Mouse (Mus musculus) cerebellum, postnatal 10 days (tissue): ENCODE data around the gene Rgs14.

Source experiments
- DNase-seq, 2 experiments: peaks; one replicate each; pipeline ENCODE4 v3.0.0; 2021; ENCODE audit warnings: mixed read lengths in 2 of 2

Gene Rgs14

DNA sequence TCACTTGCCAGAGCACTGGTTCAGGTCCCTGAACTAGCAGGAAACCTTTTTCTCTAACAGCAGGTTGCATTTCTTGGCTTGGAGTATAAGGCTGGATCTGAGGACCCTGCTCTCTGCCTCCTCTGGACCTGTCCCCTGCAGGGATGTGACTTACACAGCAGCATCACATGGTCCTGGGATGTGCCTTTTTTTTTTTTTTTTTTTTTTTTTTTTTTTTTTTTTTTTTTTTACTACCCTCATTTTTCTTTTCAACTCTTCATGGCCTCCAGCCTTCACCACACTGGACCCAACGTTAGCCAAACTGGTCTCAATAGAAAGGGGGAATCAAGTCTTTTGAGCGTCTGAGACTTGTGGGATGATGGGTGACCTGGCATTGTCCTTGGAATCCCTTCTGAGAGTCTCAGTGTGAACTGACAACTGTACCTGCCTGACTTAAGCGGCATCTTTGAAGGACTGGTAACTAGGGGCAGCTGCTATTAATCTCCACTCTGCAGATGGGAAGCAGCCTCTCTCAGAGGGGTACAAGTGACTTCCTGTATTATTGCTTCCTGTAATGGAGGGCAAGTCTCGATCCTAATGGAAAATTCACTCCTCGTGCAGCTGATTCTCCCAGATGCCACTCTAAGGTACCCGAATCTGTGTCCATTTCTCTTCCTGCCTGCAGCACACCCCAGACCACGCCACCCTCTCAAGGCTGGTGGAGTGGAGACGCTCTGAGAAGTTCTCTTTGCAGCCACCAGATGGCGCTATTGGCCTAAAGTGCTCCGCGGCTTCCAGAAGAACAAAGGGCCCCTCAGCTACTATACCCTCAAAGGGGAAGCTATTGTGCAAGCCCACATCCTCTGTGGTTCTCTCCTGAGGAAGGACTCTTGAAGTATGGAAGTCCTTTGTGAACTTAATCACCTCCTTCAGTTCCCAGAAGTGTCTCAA, 35.6 kb downstream of the Rgs14 start:
- DNase-seq, result peak; percentile 92

- DNase-seq, result no peak
Measured at GRCm38 (mm10) chr13:55405783-55406390, 36.4 kb downstream of the Rgs14 start.

DNA sequence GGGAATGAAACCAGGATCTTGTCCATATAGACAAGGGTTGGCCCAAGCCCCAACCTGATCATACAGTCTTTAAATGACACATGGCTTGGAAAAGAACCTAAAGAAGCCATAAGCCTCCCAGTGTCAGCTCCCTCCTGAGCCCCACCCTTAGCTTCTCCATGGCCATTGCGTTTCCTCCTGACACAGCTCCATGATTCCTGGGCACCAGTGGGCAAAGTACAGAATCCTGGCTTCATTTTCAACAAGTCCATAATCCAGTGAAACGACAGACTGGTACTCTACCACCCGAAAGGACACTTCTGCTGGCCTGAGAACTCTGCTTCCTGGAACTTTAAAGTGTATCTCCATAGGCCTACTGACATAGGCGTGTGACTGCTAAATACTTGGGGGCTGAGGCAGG, 37.8 kb downstream of the Rgs14 start:
- DNase-seq, result no peak

DNA sequence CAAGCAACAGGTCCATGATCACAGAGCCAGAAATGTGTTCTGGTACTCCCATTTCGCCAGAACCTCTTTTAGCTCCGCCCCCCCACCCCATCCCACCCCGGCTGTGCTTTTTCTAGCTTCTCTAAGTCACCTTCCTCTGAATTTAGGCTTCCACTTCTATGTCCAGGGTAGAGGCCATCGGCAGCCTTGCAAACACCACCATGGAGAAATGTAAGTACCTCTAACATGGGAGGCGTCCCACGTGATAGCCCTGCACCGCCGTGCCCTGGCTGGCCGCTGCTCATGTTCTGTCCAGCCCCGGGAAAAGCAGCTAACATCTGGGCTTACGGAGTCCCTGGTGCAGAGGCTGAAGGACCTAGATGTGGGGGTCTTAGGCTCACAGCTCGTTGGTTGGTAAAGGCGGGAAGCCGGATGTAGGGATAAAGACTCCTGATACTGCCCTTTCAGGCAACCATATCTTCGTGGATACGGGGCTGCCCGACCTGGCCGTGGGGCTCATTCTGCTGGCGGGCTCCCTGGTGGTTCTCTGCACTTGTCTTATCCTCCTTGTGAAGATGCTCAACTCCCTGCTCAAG, 39.1 kb downstream of the Rgs14 start:
- DNase-seq, result no peak

- DNase-seq, result no peak
Measured at GRCm38 (mm10) chr13:55411826-55412225, 42.3 kb downstream of the Rgs14 start.

DNA sequence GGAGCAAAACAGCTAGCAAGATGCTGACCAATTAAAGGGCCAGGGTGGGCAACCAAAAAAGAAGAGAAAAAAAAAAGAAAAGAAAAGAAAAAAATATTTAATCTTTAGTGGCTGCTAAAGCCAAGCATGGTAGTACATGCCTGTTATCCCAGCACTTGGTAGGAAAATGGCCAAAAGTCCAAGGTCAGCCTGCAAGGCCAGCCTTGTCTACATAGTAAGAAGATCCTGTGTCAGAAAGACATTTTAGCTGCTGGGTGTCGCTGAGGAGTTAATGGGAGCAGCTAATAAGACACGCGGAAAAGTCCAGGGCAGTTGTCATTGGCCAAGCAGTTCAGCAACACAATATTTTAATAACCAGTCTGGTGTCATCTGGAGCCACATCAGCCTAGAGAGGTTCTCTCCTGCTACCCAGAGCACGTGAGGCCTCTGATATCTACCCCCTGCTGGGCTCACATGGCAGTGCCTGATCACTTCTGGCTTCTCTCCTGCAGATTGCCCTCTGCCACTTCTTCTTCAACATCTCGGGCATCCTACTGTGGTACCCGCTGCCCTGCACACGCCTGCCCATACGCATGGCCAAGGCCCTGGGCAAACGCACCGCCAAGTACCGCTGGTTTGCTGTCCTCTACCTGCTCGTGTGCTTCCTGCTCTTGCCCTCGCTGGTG, 43.2 kb downstream of the Rgs14 start:
- DNase-seq, result peak; percentile 32 to 33

- no peak for DNase-seq
Measured at GRCm38 (mm10) chr13:55413333-55413732, 43.8 kb downstream of the Rgs14 start.

- DNase-seq, result peak; percentile 68 to 71
Measured at GRCm38 (mm10) chr13:55414743-55415380, 45.3 kb downstream of the Rgs14 start, which contains the start of gene Pfn3. Gene Pfn3 (minus strand): TSS chr13:55415232.

DNA sequence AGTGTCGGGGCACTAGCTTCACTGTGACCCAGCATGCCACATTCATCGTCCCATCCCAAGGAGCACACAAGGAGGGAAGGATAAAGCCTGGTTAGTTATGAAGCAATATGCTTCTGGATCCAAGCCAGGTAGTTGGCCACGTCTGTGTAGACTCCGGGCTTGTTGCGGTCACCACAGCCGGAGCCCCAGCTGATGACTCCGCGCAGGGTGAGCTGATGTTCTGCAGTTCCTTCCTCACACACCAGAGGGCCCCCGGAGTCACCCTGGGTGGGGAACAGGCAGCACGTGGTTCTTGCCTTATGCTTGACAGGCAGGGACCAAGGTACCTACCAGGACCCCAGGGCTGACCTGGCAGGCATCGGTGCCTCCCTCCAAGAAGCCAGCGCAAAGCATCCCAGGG, 48.5 kb downstream of the Rgs14 start:
- peak; percentile 94 to 96 for DNase-seq

DNA sequence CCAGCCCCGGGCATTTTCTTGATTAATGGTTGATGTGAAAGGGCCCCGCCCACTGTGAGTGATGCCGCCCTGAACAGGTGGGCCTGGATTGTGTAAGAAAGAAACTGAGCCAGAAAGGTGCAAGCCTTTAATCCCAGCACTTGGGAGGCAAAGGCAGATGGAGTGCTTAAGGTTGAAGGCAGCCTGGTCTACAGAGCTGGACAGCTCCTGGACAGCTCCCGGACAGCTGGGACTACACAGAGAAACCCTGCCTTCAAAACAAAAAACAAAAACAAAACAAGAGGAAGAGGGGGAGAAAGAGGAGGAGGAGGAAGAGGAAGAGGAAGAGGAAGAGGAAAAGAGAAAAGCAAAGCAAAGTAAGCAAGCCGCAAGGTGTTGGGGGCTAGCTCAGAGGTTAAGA, 49.6 kb downstream of the Rgs14 start:
- no peak for DNase-seq

DNA sequence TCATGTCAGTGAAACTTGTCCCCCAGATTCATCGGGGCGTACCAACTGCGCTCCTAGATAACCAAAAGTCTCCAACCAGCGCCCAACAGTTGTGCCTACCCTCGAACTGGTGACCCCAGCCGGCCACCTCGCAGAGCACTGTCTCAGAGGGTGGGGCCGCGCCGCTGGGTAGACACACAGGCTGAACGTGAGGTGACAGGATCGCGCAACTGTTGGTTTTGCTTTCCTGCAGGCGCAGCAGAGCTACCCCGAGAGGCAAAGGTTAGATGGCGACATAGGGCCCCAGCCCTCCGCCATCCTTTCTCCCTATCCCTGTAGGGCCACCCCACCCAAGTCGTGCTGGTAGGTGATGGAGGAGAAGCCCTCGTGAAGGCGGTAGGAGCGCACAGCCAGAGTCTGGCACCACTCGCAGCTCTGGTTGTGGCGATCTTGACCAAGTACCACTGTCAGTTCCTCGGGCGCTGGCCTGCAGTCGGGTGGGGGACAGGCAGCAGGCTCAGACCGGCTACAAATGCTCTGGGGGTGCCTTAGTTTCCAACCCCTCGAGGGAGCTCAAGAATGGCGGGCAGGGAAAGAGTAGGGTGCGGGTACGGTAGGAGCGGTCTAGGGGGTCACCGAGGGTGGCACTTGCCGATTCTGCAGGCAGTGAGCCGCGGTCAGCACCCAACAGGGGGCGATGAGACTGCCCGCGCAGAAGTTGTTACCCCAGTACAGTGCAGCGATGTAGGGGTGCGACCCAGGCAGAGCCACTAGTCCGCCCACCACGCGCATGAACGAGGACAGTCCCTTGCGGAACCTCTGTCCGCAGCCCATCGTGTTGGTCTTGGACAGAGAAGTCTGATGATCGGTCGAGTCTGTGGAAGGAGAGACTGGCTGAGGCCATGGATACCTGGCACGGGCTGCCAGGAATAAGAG, 50.7 kb downstream of the Rgs14 start:
- no peak for DNase-seq

GRCm38 (mm10) chr13:55420933-55421800, 51.6 kb downstream of the Rgs14 start:
- peak; percentile 84 for DNase-seq

GRCm38 (mm10) chr13:55426613-55427012, 57.1 kb downstream of the Rgs14 start, which contains the start of gene F12:
Gene F12 (minus strand): TSS chr13:55426793.
- no peak for DNase-seq

- no peak for DNase-seq
Measured at GRCm38 (mm10) chr13:55429226-55429888, 59.8 kb downstream of the Rgs14 start.

DNA sequence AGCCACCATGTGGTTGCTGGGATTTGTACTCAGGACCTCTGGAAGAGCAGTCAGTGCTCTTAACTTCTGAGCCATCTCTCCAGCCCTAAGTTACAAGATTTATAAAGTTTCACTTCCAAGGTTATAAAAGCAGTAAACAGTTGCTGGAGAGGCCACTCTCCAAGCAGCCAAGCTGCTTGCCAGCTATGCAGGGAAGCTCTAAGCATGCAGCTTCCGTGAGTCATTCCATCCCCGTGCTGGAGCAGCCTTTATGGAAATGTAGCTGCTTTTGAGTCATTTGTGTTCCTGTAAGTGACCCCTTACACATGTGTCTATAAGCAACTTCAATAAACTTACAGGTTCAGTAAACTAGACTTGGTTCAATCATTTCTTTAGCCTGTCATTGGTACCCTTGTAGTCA, 61.0 kb downstream of the Rgs14 start:
- DNase-seq, result no peak

GRCm38 (mm10) chr13:55431889-55432685, 62.6 kb downstream of the Rgs14 start:
- DNase-seq, result no peak
